Mouse (Mus musculus) adipocyte (in vitro differentiated cells): ENCODE results near the gene Gdi2.
"Not testable (repeated sequence)": the region's sequence is repeated elsewhere in the genome, so short reads cannot be mapped to it uniquely, and the experiment has no call there.

Experiments
- DNase-seq: peaks from one replicate; pipeline ENCODE4 v3.0.0-alpha.2; 2016; ENCODE audit warnings: low spot score

Gene Gdi2

DNA sequence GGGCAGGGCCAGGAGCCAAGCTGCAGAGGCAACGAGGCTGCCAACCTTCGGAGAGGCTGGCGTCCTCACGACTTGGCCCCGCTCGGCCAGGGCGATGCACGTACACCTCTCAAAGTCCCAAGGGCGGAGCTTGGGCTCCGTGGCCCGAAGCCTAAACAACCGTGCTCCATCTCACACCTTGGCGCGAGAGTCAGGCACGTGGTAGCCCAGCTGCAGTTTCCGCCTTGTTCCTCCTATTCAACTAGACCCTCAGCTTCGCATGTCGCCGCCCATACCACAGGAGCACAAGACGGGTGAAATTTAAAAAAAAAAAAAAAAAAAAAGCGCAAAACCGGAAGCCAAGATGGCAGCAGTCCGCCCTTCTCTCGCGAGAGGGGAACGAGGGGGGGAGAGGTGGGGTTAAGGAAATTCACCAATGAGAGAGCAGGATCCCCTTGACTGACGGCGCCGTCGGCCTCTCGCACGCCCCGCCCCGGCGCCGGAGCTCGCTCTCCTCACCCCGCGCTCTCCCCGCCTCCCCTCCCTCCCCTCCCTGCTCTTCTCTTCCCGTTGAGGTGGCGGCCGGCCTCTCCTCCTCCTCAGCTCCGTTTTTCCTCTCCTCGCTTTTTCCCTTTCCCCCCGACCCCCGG lies at the start of gene Gdi2:
Gene Gdi2, plus strand, starts transcription at position 470 of the 629 bp plus-strand sequence.
- DNase-seq, result peak; percentile 97

DNA sequence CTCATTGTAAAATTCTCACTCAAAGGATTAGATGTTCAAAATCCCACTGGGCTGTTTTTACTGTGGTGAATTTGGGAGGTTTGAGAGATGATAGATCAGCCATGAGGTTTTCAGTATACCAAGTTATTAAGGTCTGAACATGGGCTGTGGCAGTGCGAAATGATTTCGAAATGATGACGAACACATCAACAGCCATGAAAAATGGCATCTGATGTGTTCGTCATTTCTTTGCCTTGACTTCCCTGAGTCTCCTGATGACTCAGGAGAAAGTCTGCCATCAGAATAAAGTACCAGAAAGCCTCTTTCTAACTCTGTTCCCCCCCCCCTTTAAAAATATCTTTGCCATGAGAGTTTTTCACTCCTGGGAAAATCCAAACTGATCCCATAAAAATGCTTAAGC lies 42.3 kb upstream of the Gdi2 start:
- DNase-seq, result no peak

- not testable (repeated sequence) for DNase-seq
These were observed 36.8 kb upstream of the Gdi2 start for GRCm38 (mm10) chr13:3501014-3501413.

GRCm38 (mm10) chr13:3515351-3515750 lies 22.5 kb upstream of the Gdi2 start:
- DNase-seq, result not testable (repeated sequence)

DNA sequence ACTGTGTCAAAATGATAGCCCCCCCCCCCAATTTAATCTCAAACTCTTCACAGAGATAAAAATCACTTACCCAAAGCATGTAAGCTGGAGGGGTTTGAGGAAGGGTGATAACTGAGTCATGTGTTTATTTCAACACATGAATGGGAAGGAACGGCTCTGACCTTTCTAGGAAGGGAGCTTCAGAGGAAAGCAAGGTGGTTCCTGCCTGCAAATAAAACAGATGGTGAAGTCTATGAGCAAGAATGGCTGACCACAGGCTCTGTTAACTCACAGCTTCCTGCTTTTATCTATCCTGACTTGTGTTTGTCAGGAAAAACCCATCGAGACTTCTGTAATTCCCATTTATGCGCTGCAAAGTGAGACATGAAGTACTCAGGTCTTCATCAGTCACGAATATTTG lies 18.5 kb upstream of the Gdi2 start:
- not testable (repeated sequence) for DNase-seq

DNA sequence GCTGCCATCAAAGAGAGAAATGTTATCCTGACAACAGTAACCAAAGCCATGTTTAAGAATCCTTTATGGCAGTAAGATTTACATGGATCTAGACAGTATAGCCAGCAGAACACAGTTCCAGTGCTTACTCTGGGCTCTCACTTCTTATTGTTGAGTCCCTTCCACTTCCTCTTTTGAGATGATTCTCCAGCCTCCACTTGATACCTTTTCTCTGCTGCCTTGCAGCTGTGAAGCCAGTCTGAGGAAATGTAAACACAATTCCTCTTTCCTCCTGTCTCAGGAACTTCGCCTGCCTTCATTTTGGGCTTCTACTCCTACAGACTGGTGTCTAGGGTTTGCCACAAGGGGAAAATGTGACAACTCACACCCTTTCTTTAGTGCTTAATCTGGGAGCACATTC lies 17.9 kb upstream of the Gdi2 start:
- DNase-seq, result not testable (repeated sequence)

DNA sequence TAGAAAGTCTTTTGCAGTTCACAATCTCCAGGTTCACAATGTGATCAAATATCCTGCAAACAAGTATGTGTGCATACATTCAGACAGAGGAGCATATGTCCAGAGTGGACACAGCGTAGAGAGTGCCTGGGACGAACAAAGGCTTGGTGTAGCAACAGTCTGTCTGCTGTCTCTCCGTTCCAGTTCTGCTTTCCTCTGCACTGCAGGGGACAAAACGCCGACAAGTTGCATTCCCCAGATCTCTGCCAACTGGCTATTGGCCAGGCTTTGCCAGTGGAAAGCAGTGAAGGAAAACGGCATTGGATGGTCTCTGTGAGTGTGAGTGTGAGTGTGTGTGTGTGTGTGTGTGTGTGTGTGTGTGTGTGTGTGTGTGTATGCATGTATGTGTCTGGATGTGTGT lies 14.4 kb upstream of the Gdi2 start:
- no peak for DNase-seq

DNA sequence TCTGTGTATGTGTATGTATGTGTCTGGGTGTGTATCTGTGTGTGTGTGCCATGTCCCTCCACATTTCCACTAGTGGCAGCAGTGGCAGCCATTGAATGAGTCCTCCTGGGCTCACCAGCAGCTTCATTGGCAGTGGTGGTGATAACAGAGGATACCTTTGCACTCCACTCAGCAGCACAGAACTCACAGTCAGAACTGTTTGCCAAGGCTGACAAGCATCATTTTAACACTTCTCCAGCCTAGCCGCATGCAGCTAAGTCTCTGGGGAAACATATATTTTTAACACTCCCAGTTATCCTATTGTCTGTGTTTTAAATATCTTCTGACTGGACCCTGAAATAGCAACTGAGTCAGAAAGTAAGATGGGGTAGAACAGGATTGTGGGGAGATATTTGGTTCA lies 13.9 kb upstream of the Gdi2 start:
- no peak for DNase-seq

GRCm38 (mm10) chr13:3525611-3526051 lies 12.2 kb upstream of the Gdi2 start:
- DNase-seq, result no peak

GRCm38 (mm10) chr13:3526328-3526727 lies 11.5 kb upstream of the Gdi2 start:
- DNase-seq, result no peak

DNA sequence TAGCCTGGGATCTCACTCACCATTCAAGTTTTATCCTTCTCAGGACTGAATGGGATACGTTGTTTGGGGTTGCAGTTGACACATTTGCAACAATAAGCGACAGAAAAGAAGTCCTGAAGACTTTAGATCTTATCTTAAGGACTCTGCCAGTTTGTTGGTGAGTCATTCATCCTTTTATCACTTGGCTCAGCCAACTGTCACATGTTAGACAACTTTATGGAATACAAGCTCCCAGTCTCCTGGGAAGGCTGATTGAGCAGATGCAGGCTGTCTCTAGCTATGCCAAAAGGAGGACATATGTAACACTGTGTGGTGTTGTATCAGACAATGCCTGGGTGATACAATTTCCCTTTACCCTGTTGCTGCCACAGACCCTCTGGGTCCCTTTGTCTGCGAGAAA lies 7.4 kb upstream of the Gdi2 start:
- DNase-seq, result no peak

- not testable (repeated sequence) for DNase-seq
These were observed 6.7 kb upstream of the Gdi2 start for GRCm38 (mm10) chr13:3531176-3531575.

GRCm38 (mm10) chr13:3531692-3532320 lies 6.1 kb upstream of the Gdi2 start:
- DNase-seq, result no peak

DNA sequence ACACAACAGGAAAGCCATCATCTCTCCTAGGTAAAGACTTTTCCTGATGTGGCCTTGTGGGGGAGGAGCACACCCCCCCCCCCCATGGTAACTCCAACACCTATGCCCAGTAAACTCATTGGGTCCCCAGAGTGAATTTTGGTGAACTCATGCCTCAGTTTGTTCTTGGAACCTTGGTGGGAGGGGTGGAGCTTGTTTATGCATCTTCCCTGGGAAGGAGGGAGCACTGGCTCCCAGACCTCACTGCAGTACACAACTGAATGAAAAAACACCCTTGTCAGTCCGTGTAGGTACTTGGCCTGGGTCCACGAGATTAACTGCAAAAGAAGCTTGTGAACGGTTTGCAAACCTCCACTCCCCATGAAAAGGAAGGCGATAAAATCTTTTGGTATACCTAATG lies 5.4 kb upstream of the Gdi2 start:
- no peak for DNase-seq

GRCm38 (mm10) chr13:3534146-3534545 lies 3.7 kb upstream of the Gdi2 start:
- no peak for DNase-seq

DNA sequence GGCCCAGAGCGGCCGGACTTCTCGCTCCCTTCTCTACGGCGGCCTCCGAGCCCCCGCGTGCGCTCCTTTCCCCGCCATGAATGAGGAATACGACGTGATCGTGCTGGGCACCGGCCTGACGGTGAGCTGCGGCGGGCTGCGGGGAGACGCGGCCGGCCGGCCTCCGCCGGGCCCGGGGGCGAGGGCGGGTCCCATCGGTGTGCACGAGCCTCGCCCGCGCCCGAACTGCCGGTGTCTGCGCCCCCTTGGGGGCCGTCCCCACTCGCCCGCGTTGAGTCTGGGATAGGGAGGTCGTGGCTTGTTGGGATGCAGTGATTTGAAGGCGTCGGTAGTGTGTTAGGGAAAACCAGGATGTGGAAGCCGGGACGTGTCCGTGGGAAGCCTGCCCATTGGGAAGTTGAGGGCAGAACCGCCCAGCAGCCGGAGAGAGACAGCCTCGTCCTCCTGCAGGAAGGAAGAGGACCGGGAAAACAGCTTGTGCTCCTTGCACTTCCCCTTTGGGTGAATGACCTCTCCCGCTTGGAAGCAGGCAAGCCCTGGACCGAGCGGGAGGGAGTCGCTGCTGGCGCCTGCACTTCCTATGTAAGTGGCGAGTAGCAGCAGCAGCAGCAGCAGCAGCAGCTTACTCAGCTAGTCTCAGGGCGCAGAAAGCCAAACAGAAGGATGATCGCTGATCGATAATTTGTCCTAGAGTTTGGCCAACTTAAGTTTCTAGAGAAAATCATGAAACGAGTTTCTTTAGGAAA lies 533 bp downstream of the Gdi2 start:
- peak; percentile 88 for DNase-seq

GRCm38 (mm10) chr13:3538969-3539562 lies 1.2 kb downstream of the Gdi2 start:
- DNase-seq, result no peak

GRCm38 (mm10) chr13:3540166-3540565 lies 2.3 kb downstream of the Gdi2 start:
- no peak for DNase-seq

DNA sequence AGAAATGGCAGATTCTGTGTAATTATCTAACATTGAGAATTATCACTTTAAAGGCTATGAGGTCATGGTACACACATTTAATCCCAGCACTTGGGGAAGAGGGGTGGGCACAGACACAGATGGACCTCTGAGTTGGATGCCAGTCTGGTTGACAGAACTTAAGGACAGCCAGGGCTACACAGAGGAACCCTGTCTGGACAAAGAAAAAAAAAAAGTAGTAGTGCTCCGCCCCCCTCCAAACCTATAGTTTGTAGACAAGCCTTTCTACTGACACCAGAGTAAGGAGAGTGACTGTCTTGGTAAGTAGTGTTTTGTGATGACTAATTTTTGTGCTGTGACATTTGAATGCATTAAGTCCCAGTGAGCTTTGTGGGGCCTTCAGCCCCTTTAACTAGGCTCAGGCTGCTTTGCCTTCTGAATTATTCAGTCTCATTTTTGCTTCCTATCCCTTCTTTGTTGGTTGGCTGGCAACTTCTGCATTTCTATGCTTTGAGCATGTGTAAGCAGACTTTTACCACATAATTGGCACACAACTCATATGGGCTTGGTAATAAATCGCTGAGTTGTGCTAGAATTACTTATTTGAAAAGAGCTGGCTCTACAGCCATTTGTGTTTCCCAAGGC lies 3.4 kb downstream of the Gdi2 start:
- DNase-seq, result no peak

DNA sequence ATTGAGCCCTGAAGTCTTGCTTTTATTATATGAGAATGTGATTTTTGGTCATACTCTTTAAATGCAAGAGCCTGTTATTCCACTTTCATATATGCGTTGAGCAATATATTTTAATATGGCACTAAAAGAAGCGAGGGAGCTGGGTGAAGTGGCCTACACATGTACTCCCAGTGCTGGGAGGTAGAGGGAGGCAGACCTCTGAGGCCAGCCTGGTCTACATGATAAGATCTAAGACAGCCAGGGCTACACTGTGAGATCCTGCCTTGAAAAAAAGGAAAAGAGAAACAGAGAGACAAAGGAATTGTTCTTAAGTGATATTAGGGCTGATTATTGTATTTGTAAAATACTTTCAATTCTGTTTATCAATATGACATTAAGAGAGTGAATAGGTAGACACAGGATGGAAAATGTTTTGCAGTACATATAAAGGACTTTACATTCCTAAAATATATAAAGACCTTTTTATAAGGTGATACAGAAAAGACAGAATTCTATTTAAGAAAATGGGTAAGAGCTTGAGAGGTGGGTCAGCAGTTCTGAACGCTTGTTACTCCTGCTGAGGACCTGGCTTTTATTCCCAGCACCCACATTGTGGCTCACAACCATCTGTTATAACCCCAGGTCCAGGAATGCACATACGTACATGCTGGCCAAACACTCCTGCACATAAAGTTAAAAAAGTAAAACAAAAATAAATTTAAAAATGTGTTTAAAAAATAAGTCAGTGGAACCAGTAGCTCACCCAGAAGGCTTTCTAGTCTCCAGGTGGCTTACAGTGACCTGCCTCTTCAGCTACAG lies 6.4 kb downstream of the Gdi2 start:
- DNase-seq, result no peak

DNA sequence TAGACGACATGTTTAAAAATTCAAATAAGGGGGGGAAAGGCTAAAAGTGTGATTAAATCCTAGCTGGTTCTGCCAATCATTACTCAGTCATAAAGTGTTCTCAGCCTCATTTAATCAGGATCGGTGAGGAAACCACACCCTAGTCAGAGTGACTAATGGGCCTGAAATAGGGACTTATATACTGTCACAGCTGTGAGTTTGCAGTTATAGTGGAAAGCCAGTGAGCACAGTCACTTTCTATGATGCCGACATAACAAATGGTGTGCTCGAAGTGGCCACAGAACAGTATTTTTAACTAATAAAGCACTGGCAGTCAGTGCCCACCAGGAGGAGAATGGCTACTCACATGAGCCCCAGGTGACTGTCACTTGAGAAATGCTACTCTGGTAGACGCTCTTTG lies 7.1 kb downstream of the Gdi2 start:
- no peak for DNase-seq

GRCm38 (mm10) chr13:3547410-3547809 lies 9.5 kb downstream of the Gdi2 start:
- DNase-seq, result no peak
